Mouse (Mus musculus) C2C12 (cell line): Measurements from ENCODE around the gene Ftl1-ps1. TPM values are rescaled to one million over a fixed set of nuclear protein-coding genes. Genes with fewer than 3 reads are reported as not detected.

Source experiments
- H3K27me3 ChIP-seq: one replicate; pipeline ENCODE4 v1.6.1; 2011; ENCODE audit not compliant: control insufficient read depth, insufficient read depth, insufficient read length
- H3K36me3 ChIP-seq: one replicate; pipeline ENCODE4 v1.6.1; 2011; ENCODE audit not compliant: control insufficient read depth, insufficient read depth
- H3K4me3 ChIP-seq: one replicate; pipeline ENCODE4 v1.5.1; 2011; ENCODE audit warnings: mild to moderate bottlenecking, control low read depth; ENCODE audit not compliant: poor library complexity, insufficient read depth, severe bottlenecking
- H3K79me2 ChIP-seq: one replicate; pipeline ENCODE4 v1.6.1; 2011; ENCODE audit not compliant: control insufficient read depth, insufficient read depth
- H3K79me3 ChIP-seq: one replicate; pipeline ENCODE4 v1.6.1; 2011; ENCODE audit warnings: low read depth, control low read depth
- H3ac ChIP-seq: one replicate; pipeline ENCODE3; 2011; ENCODE audit warnings: low read depth; ENCODE audit not compliant: control insufficient read depth, insufficient read length
- CEBPB ChIP-seq: IDR thresholded peaks from one replicate; pipeline ENCODE4 v1.6.1; 2011; ENCODE audit warnings: low read depth, mild to moderate bottlenecking, control low read depth, moderate library complexity
- CTCF ChIP-seq: IDR thresholded peaks from one replicate; pipeline ENCODE4 v1.5.1; 2011; ENCODE audit not compliant: control insufficient read depth, insufficient read depth, insufficient read length
- FOSL1 ChIP-seq: IDR thresholded peaks from one replicate; pipeline ENCODE4 v1.8.0; 2011; ENCODE audit warnings: mild to moderate bottlenecking, low read length; ENCODE audit not compliant: poor library complexity, insufficient read depth, severe bottlenecking
- MAX ChIP-seq: IDR thresholded peaks from one replicate; pipeline ENCODE4 v1.6.1; 2011; ENCODE audit warnings: mild to moderate bottlenecking, control low read depth
- MYOD1 ChIP-seq: IDR thresholded peaks from one replicate; pipeline ENCODE4 v1.6.1; 2011; ENCODE audit warnings: low read depth; ENCODE audit not compliant: control insufficient read depth, insufficient read length
- MYOG ChIP-seq: IDR thresholded peaks from one replicate; pipeline ENCODE4 v1.6.1; 2011; ENCODE audit not compliant: control insufficient read depth, insufficient read length; ENCODE audit errors: extremely low read depth
- USF1 ChIP-seq: IDR thresholded peaks from one replicate; pipeline ENCODE4 v1.6.1; 2011; ENCODE audit warnings: low read depth, mild to moderate bottlenecking, control low read depth, moderate library complexity
- long read RNA-seq, 2 experiments: library from polyadenylated mRNA; unstranded; transcript quantifications; one replicate each; pipeline ENCODE4 v2.0.0; 2019 to 2020
- polyA plus RNA-seq: library from polyadenylated mRNA; unstranded; fragments of >200 nt; fragmentation: generic; extraction: Trizol; gene quantifications from one replicate; pipeline ENCODE4 v1.2.1, GENCODE M21; 2012; ENCODE audit warnings: missing spikeins

Gene Ftl1-ps1
- 452 TPM for polyA plus RNA-seq
- long read RNA-seq, experiment 1, transcript Ftl1-ps1-202 (1 exons, 938 nt): major isoform, 162 of 162 reads
- long read RNA-seq, experiment 1, partial matches to known transcripts: 0 of 162 reads
- long read RNA-seq, experiment 1, other reads (novel, unspliced or antisense): 0 of 162 reads
- long read RNA-seq, experiment 2, partial matches to known transcripts: 0 of 4 reads
- long read RNA-seq, experiment 2, other reads (novel, unspliced or antisense): 0 of 4 reads

GRCm38 (mm10) chr13:74399298-74399839, at the start of gene Ftl1-ps1:
Gene Ftl1-ps1, plus strand, starts transcription at chr13:74399694.
- no peaks in the 10 kb centered on the region for H3K36me3 ChIP-seq
- no peaks in the 10 kb centered on the region for H3K79me3 ChIP-seq
- no peak within 1 kb of the TSS for H3ac ChIP-seq
- no peak for TF ChIP-seq USF1
- no peak for TF ChIP-seq FOSL1
- no peak for TF ChIP-seq MYOD1
- no peak for TF ChIP-seq MAX
- no peak for TF ChIP-seq MYOG
- H3K27me3 ChIP-seq: no peaks in the 10 kb centered on the region
- H3K79me2 ChIP-seq: no peaks in the 10 kb centered on the region
- H3K4me3 ChIP-seq: no peak within 1 kb of the TSS

GRCm38 (mm10) chr13:74350435-74350906, 49.0 kb upstream of the Ftl1-ps1 start:
- Histone ChIP-seq H3K36me3 (peaks cover 23% of the 10 kb centered on the region), H3K4me3 (peak overlapping the region; percentile 53), H3K27me3 (no peaks in the 10 kb centered on the region), H3ac (peak overlapping the region; percentile 63), H3K79me2 (peaks cover 98% of the 10 kb centered on the region), H3K79me3 (peaks cover 83% of the 10 kb centered on the region)
- no peak for TF ChIP-seq CEBPB
- TF ChIP-seq MYOD1: no peak
- TF ChIP-seq FOSL1: no peak
- no peak for TF ChIP-seq MAX
- no peak for TF ChIP-seq USF1
- TF ChIP-seq MYOG: no peak
- no peak for TF ChIP-seq CTCF

- H3K36me3 ChIP-seq: peaks cover 70% of the 10 kb centered on the region
- TF ChIP-seq MYOD1 (no peak), MAX (no peak), CEBPB (no peak), MYOG (no peak), USF1 (no peak), CTCF (no peak), FOSL1 (no peak)
These were observed 43.0 kb upstream of the Ftl1-ps1 start for GRCm38 (mm10) chr13:74356491-74356890.

DNA sequence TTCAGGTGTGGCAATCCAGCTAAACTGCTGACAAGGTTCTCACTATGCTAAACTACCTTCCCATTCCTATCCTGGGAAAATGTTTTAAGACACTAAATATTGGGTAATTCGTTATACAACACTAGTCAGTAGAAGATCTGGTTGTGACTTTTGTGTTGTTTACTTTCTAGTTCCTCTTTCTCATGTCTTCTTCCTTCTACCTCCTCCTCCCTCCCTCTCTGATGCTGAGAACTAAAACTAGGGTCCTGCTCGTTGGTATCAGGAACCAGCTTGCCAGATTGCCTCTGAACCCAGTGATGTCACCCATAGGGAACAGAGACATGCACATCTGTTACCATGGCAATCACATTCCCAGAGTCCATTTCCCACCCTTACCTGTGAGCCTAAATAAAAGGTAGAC, 37.3 kb upstream of the Ftl1-ps1 start:
- H3K36me3 ChIP-seq: peaks cover 34% of the 10 kb centered on the region
- no peak for TF ChIP-seq MYOG
- no peak for TF ChIP-seq MAX
- no peak for TF ChIP-seq CEBPB
- TF ChIP-seq MYOD1: no peak
- no peak for TF ChIP-seq FOSL1
- no peak for TF ChIP-seq USF1
- TF ChIP-seq CTCF: no peak
- H3K79me2 ChIP-seq: no peaks in the 10 kb centered on the region
- H3K27me3 ChIP-seq: no peaks in the 10 kb centered on the region
- H3K4me3 ChIP-seq: no peak overlapping the region
- H3K79me3 ChIP-seq: peaks cover 3% of the 10 kb centered on the region
- H3ac ChIP-seq: no peak overlapping the region

More at GRCm38 (mm10) chr13:74356491-74356890, 43.0 kb upstream of the Ftl1-ps1 start:
- H3ac ChIP-seq: no peak overlapping the region
- peaks cover 44% of the 10 kb centered on the region for H3K79me2 ChIP-seq
- peaks cover 46% of the 10 kb centered on the region for H3K79me3 ChIP-seq
- H3K27me3 ChIP-seq: no peaks in the 10 kb centered on the region
- no peak overlapping the region for H3K4me3 ChIP-seq

GRCm38 (mm10) chr13:74363176-74363858, 36.2 kb upstream of the Ftl1-ps1 start:
- Histone ChIP-seq H3K36me3 (peaks cover 23% of the 10 kb centered on the region), H3K79me2 (no peaks in the 10 kb centered on the region), H3ac (peak overlapping the region; percentile 3), H3K79me3 (peaks cover under 1% of the 10 kb centered on the region), H3K4me3 (no peak overlapping the region), H3K27me3 (no peaks in the 10 kb centered on the region)
- TF ChIP-seq FOSL1 (no peak), MYOD1 (no peak), CTCF (no peak), MAX (peak; percentile 4)
